Mouse (Mus musculus) erythroblast, embryonic 14.5 days (primary cell): ENCODE results near the gene Fbxw14.
"Not testable (repeated sequence)": the region's sequence is repeated elsewhere in the genome, so short reads cannot be mapped to it uniquely, and the experiment has no call there.

ENCODE experiments used
- GATA1 ChIP-seq: IDR thresholded peaks from 2 replicates; pipeline ENCODE4 v1.6.1; 2012; ENCODE audit warnings: low read length, inconsistent platforms, mixed read lengths
- TAL1 ChIP-seq: IDR thresholded peaks from 3 replicates; pipeline ENCODE4 v1.6.1; 2012; ENCODE audit warnings: low read length, inconsistent platforms, mixed read lengths

- TF ChIP-seq TAL1, GATA1: not testable (repeated sequence)
These were observed at the start of gene Fbxw14 for GRCm38 (mm10) chr9:109287576-109287975.
